Mouse (Mus musculus): Measurements from ENCODE around the gene Lmntd1.

Lmntd1 gene

GRCm38 (mm10) chr6:145614219-145614618 lies at the start of gene Lmntd1:
Lmntd1 (minus strand) TSS chr6:145614319.
- no peak for DNase-seq (ENCODE audit: low spot score)

- DNase-seq (ENCODE audit: low spot score): no peak
Observed at GRCm38 (mm10) chr6:145660943-145661342, 46.8 kb upstream of the Lmntd1 start.

GRCm38 (mm10) chr6:145659116-145659515 lies 45.0 kb upstream of the Lmntd1 start:
- DNase-seq (ENCODE audit: low spot score): no peak

GRCm38 (mm10) chr6:145656740-145657591 lies 42.8 kb upstream of the Lmntd1 start:
- DNase-seq (ENCODE audit: low spot score): no peak

- DNase-seq (ENCODE audit: low spot score): no peak
Observed at GRCm38 (mm10) chr6:145655678-145656077, 41.6 kb upstream of the Lmntd1 start.

GRCm38 (mm10) chr6:145654062-145654836 lies 40.1 kb upstream of the Lmntd1 start:
- no peak for DNase-seq (ENCODE audit: low spot score)

GRCm38 (mm10) chr6:145653626-145654025 lies 39.5 kb upstream of the Lmntd1 start:
- no peak for DNase-seq (ENCODE audit: low spot score)

- no peak for DNase-seq (ENCODE audit: low spot score)
Observed at GRCm38 (mm10) chr6:145652986-145653385, 38.9 kb upstream of the Lmntd1 start.

- no peak for DNase-seq (ENCODE audit: low spot score)
Observed at GRCm38 (mm10) chr6:145651976-145652375, 37.9 kb upstream of the Lmntd1 start.

GRCm38 (mm10) chr6:145640971-145641506 lies 26.9 kb upstream of the Lmntd1 start:
- DNase-seq (ENCODE audit: low spot score): no peak

- DNase-seq (ENCODE audit: low spot score): no peak
Observed at GRCm38 (mm10) chr6:145638248-145638647, 24.1 kb upstream of the Lmntd1 start.

- no peak for DNase-seq (ENCODE audit: low spot score)
Observed at GRCm38 (mm10) chr6:145636682-145637081, 22.6 kb upstream of the Lmntd1 start.

- DNase-seq (ENCODE audit: low spot score): no peak
Observed at GRCm38 (mm10) chr6:145634454-145634853, 20.3 kb upstream of the Lmntd1 start.

GRCm38 (mm10) chr6:145630269-145630668 lies 16.1 kb upstream of the Lmntd1 start:
- no peak for DNase-seq (ENCODE audit: low spot score)

GRCm38 (mm10) chr6:145623141-145623540 lies 9.0 kb upstream of the Lmntd1 start:
- no peak for DNase-seq (ENCODE audit: low spot score)

GRCm38 (mm10) chr6:145616402-145617229 lies 2.5 kb upstream of the Lmntd1 start:
- DNase-seq (ENCODE audit: low spot score): no peak

- no peak for DNase-seq (ENCODE audit: low spot score)
Observed at GRCm38 (mm10) chr6:145615666-145616210, 1.6 kb upstream of the Lmntd1 start, which contains the start of gene Tuba3b. Tuba3b (plus strand) TSS chr6:145615757.

GRCm38 (mm10) chr6:145612611-145613010 lies 1.5 kb downstream of the Lmntd1 start:
- no peak for DNase-seq (ENCODE audit: low spot score)

GRCm38 (mm10) chr6:145610901-145611300 lies 3.2 kb downstream of the Lmntd1 start:
- no peak for DNase-seq (ENCODE audit: low spot score)

- no peak for DNase-seq (ENCODE audit: low spot score)
Observed at GRCm38 (mm10) chr6:145608693-145609092, 5.4 kb downstream of the Lmntd1 start.

GRCm38 (mm10) chr6:145607746-145608145 lies 6.4 kb downstream of the Lmntd1 start:
- DNase-seq (ENCODE audit: low spot score): no peak

GRCm38 (mm10) chr6:145605203-145605602 lies 8.9 kb downstream of the Lmntd1 start:
- DNase-seq (ENCODE audit: low spot score): no peak
